Comparison of ENCODE assay signal across 36 mouse cellular contexts in the genomic region with DNA sequence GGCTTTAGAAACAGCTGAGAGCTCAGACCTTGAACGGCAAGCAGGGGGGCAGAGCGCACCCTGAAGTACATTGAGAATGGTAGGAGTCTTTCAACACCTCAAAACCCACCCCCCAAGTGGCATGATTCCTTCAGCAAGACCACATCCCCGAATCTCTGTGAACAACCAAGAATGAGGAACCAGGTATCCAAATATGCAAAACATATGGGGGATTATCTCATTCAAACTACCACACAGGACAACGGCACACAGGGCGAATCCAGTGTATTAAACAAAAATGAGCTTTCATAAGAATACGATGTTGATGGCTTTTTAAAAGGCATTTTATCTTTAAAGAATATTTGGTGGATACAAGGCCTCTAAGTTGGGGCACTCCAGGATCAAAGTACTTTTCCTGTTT. TPM values are rescaled to one million over a fixed set of nuclear protein-coding genes. Genes with fewer than 3 reads are reported as not detected.
"Had no signal": no experiment of that assay in that cellular context is flagged by ENCODE, and none has a peak within 500 bp of the region (broad histone marks: within the 10 kb centered on the region; RNA-seq: fewer than 3 reads in every experiment).

No protein-coding gene starts in this region.

- H3K27ac ChIP-seq: left cerebral cortex, adult 2 months; limb, embryonic 10.5 days; limb, embryonic 12.5 days; limb, embryonic 13.5 days; limb, embryonic 15.5 days; liver, embryonic 12.5 days; liver, embryonic 13.5 days; liver, embryonic 14.5 days; liver, embryonic 15.5 days; lung, embryonic 15.5 days; macrophage; midbrain, embryonic 10.5 days; midbrain, embryonic 12.5 days; midbrain, embryonic 13.5 days; midbrain, embryonic 15.5 days had no signal

- DNase-seq: left cerebral cortex, postnatal 4 days; liver; liver, embryonic 13.5 days; liver, postnatal 0 days; lung, adult 18-20 months; lung, adult 2 months; lung, embryonic 14.5 days; lung, postnatal 10 days; lung, postnatal 14 days; lung, postnatal 36 days; lung, postnatal 4 days; midbrain, embryonic 14.5 days had no signal

- H3K27me3 ChIP-seq: limb, embryonic 12.5 days; limb, embryonic 13.5 days; limb, embryonic 15.5 days; liver, embryonic 13.5 days; liver, embryonic 15.5 days; lung, embryonic 15.5 days; midbrain, embryonic 12.5 days; midbrain, embryonic 13.5 days; midbrain, embryonic 15.5 days had no signal

- H3K36me3 ChIP-seq: limb, embryonic 10.5 days; limb, embryonic 12.5 days; limb, embryonic 13.5 days; limb, embryonic 15.5 days; liver, embryonic 12.5 days; liver, embryonic 13.5 days; liver, embryonic 15.5 days; lung, embryonic 15.5 days; midbrain, embryonic 10.5 days; midbrain, embryonic 12.5 days; midbrain, embryonic 13.5 days; midbrain, embryonic 15.5 days had no signal

- H3K9me3 ChIP-seq: limb, embryonic 10.5 days; limb, embryonic 12.5 days; limb, embryonic 13.5 days; limb, embryonic 15.5 days; liver, embryonic 12.5 days; liver, embryonic 13.5 days; liver, embryonic 15.5 days; lung, embryonic 15.5 days; megakaryocyte, embryonic 14.5 days; midbrain, embryonic 10.5 days; midbrain, embryonic 12.5 days; midbrain, embryonic 13.5 days; midbrain, embryonic 15.5 days had no signal

- H3K9ac ChIP-seq: limb, embryonic 12.5 days; limb, embryonic 13.5 days; limb, embryonic 15.5 days; liver, embryonic 12.5 days; liver, embryonic 13.5 days; liver, embryonic 14.5 days; liver, embryonic 15.5 days; liver, postnatal 0 days; lung, embryonic 14.5 days; lung, embryonic 15.5 days; midbrain, embryonic 12.5 days; midbrain, embryonic 13.5 days; midbrain, embryonic 15.5 days had no signal

- H3K4me3 ChIP-seq: left cerebral cortex, adult 2 months; limb, embryonic 10.5 days; limb, embryonic 12.5 days; limb, embryonic 13.5 days; limb, embryonic 15.5 days; liver, embryonic 12.5 days; liver, embryonic 13.5 days; liver, embryonic 15.5 days; lung, embryonic 15.5 days; megakaryocyte, embryonic 14.5 days; midbrain, embryonic 10.5 days; midbrain, embryonic 12.5 days; midbrain, embryonic 13.5 days; midbrain, embryonic 15.5 days; myocyte had no signal

- H3K4me2 ChIP-seq: limb, embryonic 12.5 days; limb, embryonic 13.5 days; limb, embryonic 15.5 days; liver, embryonic 11.5 days; liver, embryonic 12.5 days; liver, embryonic 13.5 days; liver, embryonic 15.5 days; lung, embryonic 14.5 days; lung, embryonic 15.5 days; midbrain, embryonic 12.5 days; midbrain, embryonic 13.5 days; midbrain, embryonic 15.5 days had no signal

- ATAC-seq: liver, embryonic 12.5 days; lung, postnatal 0 days; midbrain, embryonic 13.5 days; midbrain, embryonic 15.5 days had no signal

- H3K4me1 ChIP-seq: limb, embryonic 12.5 days; limb, embryonic 13.5 days; limb, embryonic 15.5 days; liver, embryonic 12.5 days; liver, embryonic 13.5 days; liver, embryonic 15.5 days; megakaryocyte, embryonic 14.5 days had no signal

RNA-seq across cellular contexts. Expression of a gene that starts 51.2 kb away (rescaled TPM):
- total RNA-seq: liver, adult 2 months; megakaryocyte progenitor cell, adult 5-6 weeks; megakaryocyte, adult 5-6 weeks; megakaryocyte-erythroid progenitor cell, adult 5-6 weeks; monocyte, adult 5-6 weeks had no signal
- polyA plus RNA-seq: liver, adult 2 months; liver, embryonic 12.5 days; liver, embryonic 13.5 days; liver, embryonic 14.5 days; liver, postnatal 0 days; macrophage; neural tube, embryonic 11.5 days had no signal
